Mouse (Mus musculus) kidney, embryonic 15.5 days (tissue): ENCODE results near the gene Otoa. TPM values are rescaled to one million over a fixed set of nuclear protein-coding genes. Genes with fewer than 3 reads are reported as not detected.

Experiments
- ATAC-seq: fragments of 200-750 bp; cut with Nextera tagmentation; replicated peaks from 2 replicates; pipeline ENCODE4 v1.8.0; 2017; ENCODE audit warnings: moderate TSS enrichment; ENCODE audit not compliant: low FRiP score
- H3K27ac ChIP-seq: fragments of 300-500 bp; sonication (generic); 2 replicates; pipeline ENCODE4 v1.5.1; 2015; ENCODE audit warnings: mild to moderate bottlenecking, inconsistent platforms
- H3K27me3 ChIP-seq: fragments of 300-500 bp; sonication (generic); 2 replicates; pipeline ENCODE4 v1.6.1; 2015; ENCODE audit warnings: inconsistent platforms
- H3K36me3 ChIP-seq: fragments of 300-500 bp; sonication (generic); 2 replicates; pipeline ENCODE4 v1.6.1; 2015; ENCODE audit warnings: inconsistent platforms
- H3K4me1 ChIP-seq: fragments of 300-500 bp; sonication (generic); 2 replicates; pipeline ENCODE4 v1.6.1; 2015; ENCODE audit warnings: inconsistent platforms
- H3K4me2 ChIP-seq: fragments of 300-500 bp; sonication (generic); 2 replicates; pipeline ENCODE4 v1.6.1; 2015; ENCODE audit warnings: moderate library complexity, mild to moderate bottlenecking, inconsistent platforms
- H3K4me3 ChIP-seq: fragments of 300-500 bp; sonication (generic); replicated peaks from 2 replicates; pipeline ENCODE4 v1.5.1; 2015; ENCODE audit warnings: mild to moderate bottlenecking, inconsistent platforms
- H3K9ac ChIP-seq: fragments of 300-500 bp; sonication (generic); 2 replicates; pipeline ENCODE4 v1.6.1; 2015; ENCODE audit warnings: mild to moderate bottlenecking, inconsistent platforms
- H3K9me3 ChIP-seq: fragments of 300-500 bp; sonication (generic); replicated peaks from 2 replicates; pipeline ENCODE4 v1.6.1; 2016; ENCODE audit warnings: inconsistent platforms
- WGBS: fragments of 180-500 bp; shearing (Covaris S2); methylation state at CpG from one replicate; pipeline ENCODE4 v1.1.7; 2015; ENCODE audit warnings: mixed read lengths; 5-methylcytosine and 5-hydroxymethylcytosine counted together
- polyA plus RNA-seq: library from polyadenylated mRNA; unstranded; fragments of >200 nt; fragmentation: Nextera tagmentation; extraction: Ambion mirVana; gene quantifications from 2 replicates; pipeline ENCODE4 v1.2.1, GENCODE M21; 2015

Otoa gene
- polyA plus RNA-seq, 1 experiment from 2014 or later: 0.13 TPM

GRCm38 (mm10) chr7:121150662-121151061 is 69.2 kb downstream of the Otoa start:
- no peaks in the 10 kb centered on the region for H3K4me1 ChIP-seq
- H3K4me3 ChIP-seq: no peak overlapping the region
- H3K27ac ChIP-seq: no peak overlapping the region
- 83% methylated on average over 5 of the region's 5 CpGs for WGBS
- no peak for ATAC-seq
- no peaks in the 10 kb centered on the region for H3K36me3 ChIP-seq
- H3K9ac ChIP-seq: no peak overlapping the region
- H3K4me2 ChIP-seq: no peak overlapping the region
- H3K27me3 ChIP-seq: no peaks in the 10 kb centered on the region
- H3K9me3 ChIP-seq: no peaks in the 10 kb centered on the region

GRCm38 (mm10) chr7:121152186-121152585 is 70.7 kb downstream of the Otoa start:
- WGBS: 96% methylated on average over 2 of the region's 2 CpGs
- Histone ChIP-seq H3K36me3 (no peaks in the 10 kb centered on the region), H3K27me3 (no peaks in the 10 kb centered on the region), H3K4me1 (no peaks in the 10 kb centered on the region), H3K4me2 (no peak overlapping the region), H3K9ac (no peak overlapping the region), H3K27ac (no peak overlapping the region), H3K4me3 (no peak overlapping the region), H3K9me3 (no peaks in the 10 kb centered on the region)
- ATAC-seq: no peak

DNA sequence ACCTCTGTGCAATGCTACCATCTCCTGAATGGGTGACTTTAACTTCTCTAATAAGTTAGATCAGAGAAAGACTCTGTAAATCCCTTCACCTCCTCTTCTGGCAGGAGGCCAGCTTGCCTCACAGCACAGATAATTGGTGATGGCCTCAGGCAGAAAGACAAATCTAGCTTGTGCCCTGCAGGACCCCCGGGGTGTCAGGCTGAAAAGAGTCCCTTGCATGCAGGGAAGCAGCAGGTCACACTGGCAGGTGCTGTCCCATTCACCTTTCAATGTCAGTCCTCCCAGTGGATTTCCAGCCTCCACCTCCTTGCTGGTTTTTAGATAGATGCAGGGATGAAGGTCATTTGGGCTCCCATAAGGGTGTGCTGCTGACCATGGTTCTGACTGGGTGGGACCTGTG is 84.2 kb downstream of the Otoa start:
- no peak overlapping the region for H3K4me3 ChIP-seq
- no peak overlapping the region for H3K27ac ChIP-seq
- H3K27me3 ChIP-seq: no peaks in the 10 kb centered on the region
- H3K9me3 ChIP-seq: no peaks in the 10 kb centered on the region
- no peaks in the 10 kb centered on the region for H3K36me3 ChIP-seq
- H3K4me1 ChIP-seq: no peaks in the 10 kb centered on the region
- no peak for ATAC-seq
- 47% methylated on average over 1 of the region's 1 CpGs for WGBS
- H3K4me2 ChIP-seq: no peak overlapping the region
- no peak overlapping the region for H3K9ac ChIP-seq

GRCm38 (mm10) chr7:121171888-121172287 is 90.4 kb downstream of the Otoa start:
- H3K27me3 ChIP-seq: peaks cover 3% of the 10 kb centered on the region; the same call in 1 of the 2 replicates
- ATAC-seq: no peak
- H3K9ac ChIP-seq: no peak overlapping the region
- no peaks in the 10 kb centered on the region for H3K9me3 ChIP-seq
- H3K4me3 ChIP-seq: no peak overlapping the region
- H3K36me3 ChIP-seq: no peaks in the 10 kb centered on the region
- no peak overlapping the region for H3K4me2 ChIP-seq
- H3K27ac ChIP-seq: no peak overlapping the region
- WGBS: 1% methylated on average over 6 of the region's 6 CpGs
- no peaks in the 10 kb centered on the region for H3K4me1 ChIP-seq

- ATAC-seq: no peak
- Histone ChIP-seq H3K27ac (no peak overlapping the region), H3K4me2 (no peak overlapping the region), H3K4me1 (no peaks in the 10 kb centered on the region), H3K4me3 (no peak overlapping the region), H3K36me3 (no peaks in the 10 kb centered on the region), H3K9ac (no peak overlapping the region), H3K9me3 (no peaks in the 10 kb centered on the region), H3K27me3 (no peaks in the 10 kb centered on the region)
- 82% methylated on average over 9 of the region's 9 CpGs for WGBS
These were observed 105.8 kb downstream of the Otoa start for GRCm38 (mm10) chr7:121187201-121187786.

GRCm38 (mm10) chr7:121188976-121189375 is 107.5 kb downstream of the Otoa start:
- H3K4me1 ChIP-seq: no peaks in the 10 kb centered on the region

GRCm38 (mm10) chr7:121198933-121199332 is 117.5 kb downstream of the Otoa start:
- no peaks in the 10 kb centered on the region for H3K36me3 ChIP-seq
- no peak overlapping the region for H3K9ac ChIP-seq
- no peak overlapping the region for H3K4me2 ChIP-seq
- H3K4me3 ChIP-seq: no peak overlapping the region
- H3K4me1 ChIP-seq: no peaks in the 10 kb centered on the region
- no peak for ATAC-seq
- no peak overlapping the region for H3K27ac ChIP-seq
- WGBS: 76% methylated on average over 8 of the region's 8 CpGs
- no peaks in the 10 kb centered on the region for H3K27me3 ChIP-seq
- no peaks in the 10 kb centered on the region for H3K9me3 ChIP-seq

More at GRCm38 (mm10) chr7:121188976-121189375, 107.5 kb downstream of the Otoa start:
- H3K4me3 ChIP-seq: no peak overlapping the region
- 88% methylated on average over 7 of the region's 7 CpGs for WGBS
- no peak for ATAC-seq
- no peak overlapping the region for H3K27ac ChIP-seq
- H3K9ac ChIP-seq: no peak overlapping the region
- H3K9me3 ChIP-seq: no peaks in the 10 kb centered on the region
- no peaks in the 10 kb centered on the region for H3K36me3 ChIP-seq
- no peaks in the 10 kb centered on the region for H3K27me3 ChIP-seq
- no peak overlapping the region for H3K4me2 ChIP-seq

GRCm38 (mm10) chr7:121211804-121212203 is 130.4 kb downstream of the Otoa start:
- Histone ChIP-seq H3K9me3 (no peaks in the 10 kb centered on the region), H3K9ac (no peak overlapping the region), H3K4me1 (no peaks in the 10 kb centered on the region), H3K27me3 (no peaks in the 10 kb centered on the region), H3K4me2 (no peak overlapping the region), H3K4me3 (no peak overlapping the region), H3K27ac (no peak overlapping the region), H3K36me3 (no peaks in the 10 kb centered on the region)
- no peak for ATAC-seq
- WGBS: 81% methylated on average over 4 of the region's 4 CpGs

Other genes with a start within 250 kb of the Otoa start
- gene Eef2k, start 238.8 kb upstream of the Otoa start, polyA plus RNA-seq: 23.8 and 27.6 TPM in 2 replicates
- 42.7 and 44.0 TPM in 2 replicates for gene Polr3e, start 163.9 kb upstream of the Otoa start, polyA plus RNA-seq
- gene Cdr2, start 99.3 kb upstream of the Otoa start, polyA plus RNA-seq: 11.3 and 11.6 TPM in 2 replicates
- gene Mfsd13b, start 99.1 kb upstream of the Otoa start, polyA plus RNA-seq: not detected in 2 replicates
- gene Mettl9, start 47.2 kb upstream of the Otoa start, polyA plus RNA-seq: 163 and 173 TPM in 2 replicates
- 1.7 and 2.2 TPM in 2 replicates for gene Igsf6, start 7.1 kb upstream of the Otoa start, polyA plus RNA-seq